Mouse (Mus musculus) midbrain, postnatal 0 days (tissue): ENCODE measurements around the gene Clcn2. TPM values are rescaled to one million over a fixed set of nuclear protein-coding genes. Genes with fewer than 3 reads are reported as not detected.
A peak's percentile ranks its signal among the peaks of the same experiment; 100 is the strongest.

Experiments
- ATAC-seq: fragments of 200-750 bp; cut with Nextera tagmentation; 2 replicates; pipeline ENCODE4 v1.8.0; 2017; ENCODE audit warnings: moderate number of reproducible peaks, mild to moderate bottlenecking, moderate TSS enrichment, moderate library complexity; ENCODE audit not compliant: low FRiP score
- DNase-seq: peaks from one replicate; pipeline ENCODE4 v3.0.0-alpha.2; 2015; ENCODE audit warnings: low spot score
- H3K27ac ChIP-seq: fragments of 300-500 bp; sonication (generic); 2 replicates; pipeline ENCODE4 v1.5.1; 2014; ENCODE audit warnings: low read depth, mild to moderate bottlenecking, low read length, mixed read lengths
- H3K27me3 ChIP-seq: fragments of 300-500 bp; sonication (generic); 2 replicates; pipeline ENCODE4 v1.6.1; 2014; ENCODE audit warnings: low read length, control low read depth, mixed read lengths; ENCODE audit not compliant: insufficient read depth
- H3K36me3 ChIP-seq: fragments of 300-500 bp; sonication (generic); 2 replicates; pipeline ENCODE4 v1.6.1; 2014; ENCODE audit warnings: low read length, control low read depth, mixed read lengths; ENCODE audit not compliant: insufficient read depth
- H3K4me1 ChIP-seq: fragments of 300-500 bp; sonication (generic); 2 replicates; pipeline ENCODE4 v1.6.1; 2014; ENCODE audit warnings: mild to moderate bottlenecking, control low read depth, antibody characterized with exemption, low read length, mixed read lengths; ENCODE audit not compliant: insufficient read depth
- H3K4me2 ChIP-seq: fragments of 300-500 bp; sonication (generic); 2 replicates; pipeline ENCODE4 v1.6.1; 2014; ENCODE audit warnings: low read depth, mild to moderate bottlenecking, low read length, mixed read lengths; ENCODE audit not compliant: poor library complexity, severe bottlenecking
- H3K4me3 ChIP-seq: fragments of 300-500 bp; sonication (generic); 2 replicates; pipeline ENCODE4 v1.5.1; 2014; ENCODE audit warnings: low read depth, mild to moderate bottlenecking, low read length, moderate library complexity
- H3K9ac ChIP-seq: fragments of 300-500 bp; sonication (generic); replicated peaks from 2 replicates; pipeline ENCODE4 v1.6.1; 2014; ENCODE audit warnings: mild to moderate bottlenecking, low read length, moderate library complexity, mixed read lengths; ENCODE audit not compliant: poor library complexity, severe bottlenecking
- H3K9me3 ChIP-seq: fragments of 300-500 bp; sonication (generic); 2 replicates; pipeline ENCODE4 v1.6.1; 2016; ENCODE audit warnings: low read length, control low read depth
- CTCF ChIP-seq: IDR thresholded peaks from 2 replicates; pipeline ENCODE4 v1.5.1; 2016; ENCODE audit warnings: antibody characterized with exemption, mild to moderate bottlenecking
- WGBS: fragments of 180-500 bp; shearing (Covaris S2); extraction: QIAGEN DNeasy Blood & Tissue Kit; methylation state at CpG from one replicate; pipeline ENCODE4 v1.1.7; 2014; 5-methylcytosine and 5-hydroxymethylcytosine counted together
- polyA plus RNA-seq: library from polyadenylated mRNA; unstranded; fragments of >200 nt; fragmentation: Nextera tagmentation; extraction: Ambion mirVana; gene quantifications from 2 replicates; pipeline ENCODE4 v1.2.1, GENCODE M21; 2015
- total RNA-seq: library from RNA; depleted of rRNA; stranded (reverse); fragments of >200 nt; gene quantifications from 2 replicates; pipeline ENCODE4 v1.2.3, GENCODE M21; 2014

Clcn2 gene
- total and polyA plus RNA-seq, 2 experiments from 2014 or later: 21.1 to 69.4 TPM

DNA sequence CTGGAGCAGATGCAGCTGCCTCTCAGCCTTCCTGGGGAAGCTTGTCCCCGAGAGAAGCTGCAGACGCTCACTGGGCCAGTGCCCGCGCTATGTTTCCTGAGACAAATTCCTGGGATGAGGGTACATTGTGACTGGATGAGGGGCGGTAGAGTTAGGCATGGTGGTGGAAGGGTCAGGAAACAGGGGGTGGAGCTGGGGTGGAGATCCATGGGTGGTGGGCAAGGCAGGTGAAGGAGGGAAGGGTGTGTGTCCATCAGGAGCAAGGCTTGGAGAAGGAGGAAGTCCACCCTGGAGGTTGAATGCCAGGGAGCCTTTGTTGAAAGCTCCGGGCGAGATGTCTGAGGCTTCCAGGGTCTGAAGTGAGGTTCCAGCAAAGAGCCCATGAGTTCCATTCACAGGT lies 7.8 kb upstream of the Clcn2 start:
- H3K9ac ChIP-seq: no peak overlapping the region
- WGBS: 77% methylated on average over 7 of the region's 7 CpGs
- no peaks in the 10 kb centered on the region for H3K4me1 ChIP-seq
- H3K27ac ChIP-seq: no peak overlapping the region
- no peak overlapping the region for H3K4me3 ChIP-seq
- H3K36me3 ChIP-seq: peaks cover 13% of the 10 kb centered on the region
- no peak overlapping the region for H3K4me2 ChIP-seq
- no peak for TF ChIP-seq CTCF
- no peak for DNase-seq
- no peak for ATAC-seq
- H3K9me3 ChIP-seq: no peaks in the 10 kb centered on the region
- no peaks in the 10 kb centered on the region for H3K27me3 ChIP-seq

GRCm38 (mm10) chr16:20724338-20724748 lies 6.8 kb upstream of the Clcn2 start:
- Histone ChIP-seq H3K27me3 (no peaks in the 10 kb centered on the region), H3K4me1 (no peaks in the 10 kb centered on the region), H3K9me3 (no peaks in the 10 kb centered on the region), H3K36me3 (peaks cover 13% of the 10 kb centered on the region), H3K4me3 (no peak overlapping the region), H3K4me2 (no peak overlapping the region), H3K9ac (no peak overlapping the region), H3K27ac (no peak overlapping the region)
- ATAC-seq: peak; percentile 75
- DNase-seq: peak; percentile 76
- TF ChIP-seq CTCF: peak; percentile 88
- WGBS: 28% methylated on average over 5 of the region's 5 CpGs

GRCm38 (mm10) chr16:20723247-20723646 lies 5.7 kb upstream of the Clcn2 start:
- WGBS: 67% methylated on average over 4 of the region's 4 CpGs

DNA sequence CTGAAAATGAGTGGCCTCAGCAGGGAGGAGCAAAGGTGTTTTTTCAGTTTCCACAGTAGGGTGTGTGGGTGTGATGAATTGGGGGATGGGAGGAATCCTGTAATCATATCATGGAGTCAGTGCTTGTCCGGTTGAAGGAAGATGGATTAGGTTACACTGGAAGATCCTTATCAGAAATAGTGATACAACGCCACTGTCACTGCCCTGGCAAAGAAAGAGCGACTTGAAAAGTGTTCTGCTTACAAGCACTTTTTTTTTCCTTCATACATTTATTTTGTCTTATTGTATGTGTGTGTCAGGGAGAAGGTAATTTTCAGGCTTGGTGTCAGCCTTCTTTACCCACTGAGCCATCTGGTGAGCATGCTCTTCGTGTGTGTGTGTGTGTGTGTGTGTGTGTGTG lies 5.2 kb upstream of the Clcn2 start:
- TF ChIP-seq CTCF: no peak
- no peak overlapping the region for H3K27ac ChIP-seq
- no peaks in the 10 kb centered on the region for H3K27me3 ChIP-seq
- no peak overlapping the region for H3K9ac ChIP-seq
- ATAC-seq: no peak
- H3K9me3 ChIP-seq: no peaks in the 10 kb centered on the region
- no peak overlapping the region for H3K4me3 ChIP-seq
- no peak overlapping the region for H3K4me2 ChIP-seq
- WGBS: 89% methylated on average over 4 of the region's 4 CpGs
- DNase-seq: no peak
- H3K36me3 ChIP-seq: peaks cover 13% of the 10 kb centered on the region
- H3K4me1 ChIP-seq: no peaks in the 10 kb centered on the region

More at GRCm38 (mm10) chr16:20723247-20723646, 5.7 kb upstream of the Clcn2 start:
- no peak for TF ChIP-seq CTCF
- Histone ChIP-seq H3K4me3 (no peak overlapping the region), H3K27ac (no peak overlapping the region), H3K27me3 (no peaks in the 10 kb centered on the region), H3K4me1 (no peaks in the 10 kb centered on the region), H3K36me3 (peaks cover 13% of the 10 kb centered on the region), H3K9ac (no peak overlapping the region), H3K9me3 (no peaks in the 10 kb centered on the region), H3K4me2 (no peak overlapping the region)
- no peak for DNase-seq
- no peak for ATAC-seq

DNA sequence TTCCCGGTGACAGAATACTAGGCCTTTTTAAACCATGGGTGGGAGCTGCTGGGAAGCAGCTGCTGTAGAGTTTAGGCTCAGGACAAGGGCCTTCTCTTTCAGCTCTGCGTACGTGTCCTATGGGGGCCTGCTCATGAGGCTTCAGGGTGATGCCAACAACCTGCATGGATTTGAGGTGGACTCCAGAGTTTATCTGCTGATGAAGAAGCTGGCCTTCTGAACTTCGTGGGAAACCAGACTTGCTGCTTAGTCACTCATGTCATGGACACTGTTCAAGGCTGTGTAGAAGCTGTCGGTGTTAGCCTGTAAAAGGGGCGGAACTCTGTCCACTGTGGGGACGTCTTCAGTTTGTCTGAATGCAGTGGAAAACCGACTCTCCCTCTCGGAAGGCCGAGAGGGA lies 4.3 kb upstream of the Clcn2 start:
- Histone ChIP-seq H3K27me3 (no peaks in the 10 kb centered on the region), H3K36me3 (peaks cover 13% of the 10 kb centered on the region), H3K27ac (no peak overlapping the region), H3K4me3 (no peak overlapping the region), H3K4me1 (no peaks in the 10 kb centered on the region), H3K9ac (no peak overlapping the region), H3K4me2 (no peak overlapping the region), H3K9me3 (no peaks in the 10 kb centered on the region)
- ATAC-seq (no peak), DNase-seq (no peak)
- TF ChIP-seq CTCF: no peak
- 90% methylated on average over 10 of the region's 10 CpGs for WGBS

- no peaks in the 10 kb centered on the region for H3K9me3 ChIP-seq
- H3K27ac ChIP-seq: 0 out of 2 replicates have a peak overlapping the region, but pooled peaks have one; percentile 51
- peak overlapping the region; percentile 56 for H3K4me3 ChIP-seq
- peaks cover 12% of the 10 kb centered on the region for H3K4me1 ChIP-seq
- H3K9ac ChIP-seq: peak overlapping the region; percentile 59
- H3K4me2 ChIP-seq: peak overlapping the region; percentile 94
- WGBS: 4% methylated on average over 18 of the region's 18 CpGs
- H3K36me3 ChIP-seq: peaks cover 13% of the 10 kb centered on the region
- ATAC-seq (no peak; the same call in 1 of the 2 replicates), DNase-seq (no peak)
- no peak for TF ChIP-seq CTCF
- no peaks in the 10 kb centered on the region for H3K27me3 ChIP-seq
Measured at GRCm38 (mm10) chr16:20717978-20718670, 578 bp upstream of the Clcn2 start.
